Mouse (Mus musculus) T-helper 1 cell (primary cell): ENCODE data around the gene Pwwp2b.

ENCODE experiments used
- in situ Hi-C: fragments of 300-600 bp; cut with MboI, MseI; formaldehyde crosslinking; loops from one replicate; pipeline ENCODE4 v1.15.1; 2025; ENCODE audit warnings: high pct_unique_total_duplicates

The Pwwp2b gene

DNA sequence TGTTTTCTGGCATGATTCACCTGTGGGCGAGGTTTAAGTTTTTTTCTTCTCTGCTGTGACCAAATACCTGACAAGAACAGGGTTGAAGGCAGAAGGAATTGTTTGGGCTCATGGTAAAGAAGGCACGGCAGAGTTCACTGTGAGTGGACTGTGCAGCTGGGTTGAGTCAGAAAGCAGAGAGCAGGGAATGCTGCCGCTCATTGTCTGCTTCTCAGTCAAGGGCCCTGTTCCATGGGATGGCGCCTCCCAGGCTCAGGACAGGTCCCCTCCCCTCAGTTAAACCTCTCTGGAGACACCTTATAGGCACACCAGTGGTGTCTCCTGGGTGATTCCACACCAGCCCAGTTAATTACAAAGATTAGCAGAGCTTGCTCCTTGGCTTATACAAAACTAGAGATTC lies 25.9 kb upstream of the Pwwp2b start:
- in situ Hi-C loops = loop anchor here (25.0 kb wide), 1 partner anchor 1785 kb away; the partner anchor contains the start of gene Glrx3

DNA sequence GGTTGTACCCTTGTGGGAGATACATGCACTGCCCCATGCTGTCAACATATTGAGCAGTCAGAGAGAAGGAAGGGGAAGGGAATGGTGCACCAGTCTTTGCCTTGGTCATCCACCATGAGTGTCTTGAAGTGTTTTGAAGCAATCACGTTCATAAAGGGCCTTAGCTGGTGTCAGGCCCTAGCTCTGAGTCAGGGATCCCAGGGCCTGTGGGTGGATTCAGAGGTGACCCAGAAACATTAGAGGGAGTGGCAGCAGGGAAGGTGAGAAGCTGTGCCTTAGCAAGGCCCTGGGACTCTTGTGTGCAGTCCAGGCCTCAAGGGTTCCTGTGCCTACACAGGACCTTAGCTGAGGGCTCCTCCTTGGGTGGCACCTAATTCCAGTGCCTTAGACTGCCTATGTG lies 24.2 kb upstream of the Pwwp2b start:
- in situ Hi-C loops = loop anchor here (25.0 kb wide), 1 partner anchor 1787 kb away; the partner anchor contains the start of gene Glrx3

DNA sequence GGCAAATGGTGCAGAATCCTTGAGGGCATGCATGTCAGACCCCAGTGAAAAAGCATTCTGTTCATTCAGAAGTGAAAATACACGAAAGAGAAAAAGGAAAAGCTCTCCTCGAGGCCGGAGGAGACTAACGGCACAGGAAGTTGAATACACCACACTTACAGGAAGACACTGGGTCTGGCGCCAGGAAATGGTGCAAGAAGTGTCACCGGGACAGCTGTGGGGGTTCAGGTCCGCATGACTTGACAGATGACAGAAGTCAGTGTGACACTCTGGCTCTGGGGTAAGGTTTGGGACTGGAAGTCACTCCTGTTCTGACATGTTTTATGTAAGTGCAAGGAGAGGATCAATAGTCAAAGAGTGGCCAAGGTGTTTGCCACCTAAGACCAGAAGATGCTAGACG lies 23.6 kb upstream of the Pwwp2b start:
- in situ Hi-C loops = loop anchor here (5.0 to 25.0 kb wide), 3 partner anchors 88 to 1787 kb away; partner anchors contain the start of gene Glrx3

DNA sequence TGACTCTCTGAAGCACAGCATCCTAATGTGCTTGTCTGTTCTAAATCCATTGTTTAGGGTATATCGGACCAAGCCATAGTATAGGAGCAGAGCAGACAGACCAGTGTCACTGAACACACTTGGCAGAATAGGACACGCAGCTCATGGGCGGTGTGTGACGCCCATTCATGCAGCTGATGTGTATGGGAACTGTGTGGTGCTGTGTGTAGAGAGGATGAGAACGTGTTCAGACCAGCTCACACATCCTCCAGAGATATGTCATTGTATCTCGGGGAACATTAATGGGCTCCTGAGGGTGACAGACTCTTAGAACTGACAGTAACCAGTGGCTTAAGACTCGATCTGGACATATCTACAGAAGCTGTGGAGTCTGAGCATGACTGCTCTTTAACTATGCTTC lies 21.9 kb upstream of the Pwwp2b start:
- in situ Hi-C loops = loop anchor here (5.0 kb wide), 2 partner anchors 86 to 251 kb away; no protein-coding TSS in a partner anchor

DNA sequence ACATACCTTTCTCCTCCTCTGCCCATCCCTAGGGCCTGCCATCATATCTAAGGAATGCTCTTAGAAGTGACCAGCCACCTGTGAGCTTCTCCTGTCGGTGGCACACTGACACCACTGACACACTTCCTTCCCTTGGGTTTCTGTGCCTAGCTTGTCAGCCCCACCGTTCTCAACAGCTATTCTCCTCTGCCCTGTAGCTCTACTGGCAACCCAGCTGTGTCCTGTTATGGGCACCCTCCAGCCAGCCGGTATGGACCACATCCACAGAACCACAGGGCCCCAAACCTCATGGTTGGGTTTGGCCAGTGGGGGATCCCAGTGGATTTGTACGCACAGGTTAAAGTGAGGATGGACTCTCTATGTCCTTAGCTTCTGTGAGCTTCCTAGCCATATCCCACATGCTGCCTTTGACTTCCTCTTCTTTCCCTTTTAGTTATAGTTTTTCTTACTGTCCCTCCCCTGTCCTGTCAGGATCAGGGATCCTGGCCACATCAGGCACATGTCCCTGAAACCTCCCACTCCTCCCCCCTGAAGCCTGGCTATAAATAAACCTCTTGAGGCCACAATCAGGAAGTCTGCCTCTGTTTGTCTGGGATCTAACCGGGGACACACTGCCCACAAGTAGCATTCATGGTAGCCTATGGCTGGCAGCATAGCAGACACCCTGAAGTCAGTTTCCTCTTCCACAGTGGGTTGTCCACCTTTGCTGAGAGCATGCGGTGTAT lies 19.7 kb upstream of the Pwwp2b start:
- in situ Hi-C loops = loop anchor here (5.0 kb wide), 2 partner anchors 84 to 249 kb away; no protein-coding TSS in a partner anchor

DNA sequence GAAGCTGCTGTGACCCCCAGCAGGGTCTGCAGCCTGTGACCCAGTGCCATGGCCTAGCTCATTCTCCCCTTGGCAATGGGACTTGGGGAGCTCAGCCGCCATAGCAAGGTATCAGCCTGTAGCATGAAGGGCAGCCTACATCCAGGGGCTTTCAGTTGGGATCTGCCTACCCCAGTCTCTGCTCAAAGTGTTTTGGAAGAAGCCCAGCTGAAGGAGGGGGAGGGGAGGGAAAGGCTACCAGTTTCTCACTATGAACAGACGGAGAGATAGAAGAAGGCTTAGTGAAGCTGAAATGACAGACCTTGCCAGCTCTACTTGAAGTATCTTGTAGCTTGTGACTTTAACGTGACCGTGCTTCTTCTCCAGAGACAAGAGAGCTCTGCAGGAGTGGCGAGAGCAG lies 18.4 kb upstream of the Pwwp2b start:
- in situ Hi-C loops = loop anchor here (5.0 kb wide), 2 partner anchors 82 to 247 kb away; no protein-coding TSS in a partner anchor

DNA sequence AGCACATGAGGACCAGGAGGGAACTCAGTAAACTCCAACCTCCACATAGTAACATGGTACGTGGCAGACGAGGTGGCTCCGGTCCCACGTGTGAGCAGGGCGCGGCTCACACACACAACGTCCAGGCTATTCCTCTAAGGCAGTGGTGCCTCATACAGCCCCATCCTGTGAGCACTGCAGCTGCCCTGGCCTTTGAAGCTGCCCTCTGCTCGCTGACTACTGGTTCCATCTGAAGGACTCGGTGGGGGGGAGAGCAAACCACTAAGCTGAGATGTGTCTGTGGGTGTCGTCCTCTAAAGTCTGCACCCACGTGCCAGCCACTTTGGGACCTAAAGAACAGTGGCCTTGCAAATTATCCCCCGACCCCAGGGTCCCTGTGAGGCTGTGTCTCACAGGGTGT lies 18.0 kb upstream of the Pwwp2b start:
- in situ Hi-C loops = no loop called here

DNA sequence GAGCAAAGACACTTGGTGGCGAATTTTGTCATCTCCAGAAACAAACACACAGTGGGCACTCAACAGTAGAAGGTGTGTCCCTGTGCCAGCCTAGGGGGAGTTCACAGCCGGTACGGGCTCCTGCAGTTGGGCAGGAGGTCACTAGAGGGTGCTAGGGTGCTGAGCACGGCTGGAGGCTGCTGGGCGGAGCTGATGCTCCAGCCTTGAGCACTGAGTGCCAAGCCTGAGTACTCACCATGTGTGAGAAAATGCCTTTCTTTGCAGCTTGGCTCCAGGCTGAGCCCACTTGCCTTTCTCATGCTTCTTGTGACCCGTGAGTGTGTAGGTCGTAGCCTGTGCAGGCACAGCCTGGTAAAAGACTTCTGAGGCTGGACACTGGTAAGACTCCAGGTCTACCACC lies 14.6 kb upstream of the Pwwp2b start:
- in situ Hi-C loops = no loop called here

DNA sequence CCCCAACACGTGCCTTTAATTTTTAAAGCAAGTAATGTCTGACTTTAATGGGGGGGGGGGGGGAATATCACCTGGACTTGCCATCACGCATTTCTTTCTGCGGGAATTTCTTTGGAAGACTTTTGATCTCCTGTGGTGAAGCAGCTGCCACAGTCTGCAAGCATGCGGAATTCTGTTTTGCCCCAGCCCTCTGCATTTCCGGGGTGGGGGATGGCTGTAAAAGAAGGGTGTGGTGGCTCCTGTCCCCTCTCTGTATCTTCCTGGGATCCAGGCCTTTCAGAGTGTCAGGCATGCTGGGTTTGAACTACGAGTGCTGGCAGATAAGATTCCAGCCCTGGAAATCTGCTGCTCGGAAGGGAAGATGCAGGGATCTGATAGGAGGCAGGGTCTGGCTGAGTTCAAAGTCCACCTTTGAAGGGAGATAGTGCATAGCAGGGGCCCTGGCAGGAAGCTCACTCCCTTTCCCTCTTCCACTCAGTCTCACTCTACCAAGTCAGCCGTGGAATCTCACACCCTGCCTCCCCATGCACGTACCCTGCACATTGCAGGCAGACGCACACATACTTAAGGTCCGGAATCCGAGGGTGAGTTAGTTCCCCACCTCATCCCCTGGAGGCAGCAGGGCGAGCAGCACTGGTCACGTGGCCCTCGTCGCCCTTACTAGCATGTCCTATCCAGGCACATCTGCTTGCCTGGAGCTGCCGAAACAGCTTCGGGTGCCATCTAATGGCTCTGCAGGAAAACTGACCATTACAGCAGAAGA lies 13.7 kb upstream of the Pwwp2b start:
- in situ Hi-C loops = no loop called here

DNA sequence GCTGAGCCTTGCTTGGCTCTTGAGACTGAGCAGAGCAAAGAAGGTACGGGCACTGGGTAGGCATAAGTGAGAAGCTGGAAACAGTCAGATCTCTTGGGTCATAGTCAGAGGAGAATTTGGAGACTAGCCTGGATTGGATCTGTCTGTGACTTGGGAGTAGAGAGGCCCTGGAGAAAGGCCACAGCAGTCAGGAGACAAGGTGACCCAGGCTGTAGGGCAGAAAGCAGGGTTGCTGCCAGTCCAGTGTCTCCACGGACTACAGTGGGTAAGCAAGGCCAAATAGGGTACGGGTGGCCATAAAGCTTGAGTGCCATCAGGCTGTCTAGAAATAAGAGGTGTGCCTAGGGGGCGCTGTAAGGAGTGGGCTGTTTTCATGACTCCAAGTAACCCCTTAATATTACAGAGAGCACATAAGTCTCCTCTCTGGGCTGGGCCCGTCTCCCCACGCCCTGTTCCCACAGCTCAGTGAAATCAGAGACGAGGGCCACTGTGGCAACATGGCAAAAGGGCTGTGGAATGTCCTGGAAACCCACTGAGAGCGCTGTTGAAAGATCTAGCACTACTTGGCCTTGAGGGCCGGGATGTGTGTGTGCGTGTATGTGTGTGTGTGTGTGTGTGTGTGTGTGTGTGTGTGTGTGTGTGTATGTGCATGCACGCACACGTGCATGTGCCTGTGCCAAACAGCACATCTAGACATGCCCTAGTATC lies 12.5 kb upstream of the Pwwp2b start:
- in situ Hi-C loops = no loop called here

DNA sequence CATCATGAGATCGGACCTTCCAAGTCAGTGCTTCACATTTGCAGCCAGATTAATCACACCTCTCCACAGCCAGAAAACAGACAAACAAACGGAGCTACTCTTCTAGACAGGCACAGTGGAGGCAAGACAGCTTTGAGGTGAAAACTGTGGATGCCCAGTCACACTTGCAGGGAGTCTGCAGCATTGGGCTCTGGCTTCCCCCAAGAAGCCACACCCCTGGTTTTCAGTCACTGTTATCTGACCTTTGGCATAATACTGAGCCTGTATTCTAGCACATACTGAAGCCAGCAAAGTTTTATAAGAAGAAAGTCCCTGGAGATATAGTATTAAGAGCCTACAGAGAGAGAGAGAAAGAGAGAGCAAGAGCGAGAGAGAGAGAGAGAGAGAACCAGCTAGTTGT lies 8.8 kb upstream of the Pwwp2b start:
- in situ Hi-C loops = no loop called here

DNA sequence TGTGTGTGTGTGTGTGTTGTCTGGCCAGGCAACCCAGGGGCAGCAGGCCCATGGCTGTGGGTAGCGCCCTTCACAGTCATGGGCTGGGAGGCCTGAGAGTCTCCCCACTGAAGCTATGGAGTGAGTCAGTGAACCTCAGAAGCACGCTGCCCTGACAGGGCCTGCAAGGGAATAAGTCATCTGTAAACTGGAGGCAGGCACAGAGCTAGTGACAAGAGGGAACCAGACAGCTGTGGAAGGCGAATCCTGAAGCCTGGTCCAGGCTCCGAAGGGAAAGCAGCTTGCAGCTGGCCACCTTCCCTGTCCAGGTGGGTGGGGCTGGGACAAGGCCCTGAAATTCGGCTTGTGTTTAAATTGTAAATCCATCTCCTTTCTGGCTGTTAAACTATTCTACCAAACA lies 2.2 kb upstream of the Pwwp2b start:
- in situ Hi-C loops = no loop called here

DNA sequence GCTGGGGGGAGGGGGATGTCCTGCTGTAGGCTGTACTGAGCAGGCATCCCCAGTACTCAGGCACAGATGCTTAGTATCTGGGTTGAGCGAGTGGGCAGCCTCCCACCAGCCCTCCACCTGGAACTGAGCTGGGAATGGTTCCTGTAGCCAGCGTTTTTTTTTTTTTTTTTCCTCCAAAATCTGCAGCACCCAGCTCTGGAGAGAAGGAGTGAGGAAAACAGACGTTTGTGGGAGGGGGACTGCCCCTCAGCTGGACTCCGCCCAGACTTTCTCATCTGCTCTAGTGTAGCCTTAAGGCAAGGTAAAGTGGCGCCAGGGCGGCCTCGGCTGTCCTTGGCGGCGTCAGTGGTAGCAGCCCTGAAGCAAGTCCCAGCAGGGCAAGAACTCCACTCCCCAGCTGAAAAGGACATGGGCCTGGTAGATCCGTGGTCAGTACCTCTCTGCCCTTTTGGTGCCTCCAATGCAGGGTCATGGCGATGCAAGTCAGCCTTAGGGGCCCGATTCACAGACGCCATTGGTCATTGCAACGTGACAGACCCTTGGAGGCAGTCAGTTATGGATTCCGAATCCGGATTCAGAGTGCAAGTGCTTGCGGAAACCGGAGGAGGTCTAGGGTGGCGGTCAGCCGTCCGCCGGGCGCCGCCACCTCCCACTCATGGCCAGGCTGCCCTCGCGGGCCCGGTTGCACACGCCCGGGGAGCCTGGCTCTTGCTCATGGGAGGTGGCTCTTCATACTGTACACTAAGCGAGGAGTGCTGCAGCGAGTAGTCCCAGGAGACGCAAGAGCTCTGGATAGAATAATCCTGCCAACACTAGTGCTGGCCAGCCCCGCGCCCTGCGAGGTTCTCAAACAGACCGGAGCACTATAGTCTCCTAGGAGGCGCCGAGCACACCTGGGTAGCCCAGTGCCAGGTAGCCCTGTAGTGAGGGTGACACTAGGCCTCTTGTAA lies 1.1 kb upstream of the Pwwp2b start:
- in situ Hi-C loops = no loop called here

DNA sequence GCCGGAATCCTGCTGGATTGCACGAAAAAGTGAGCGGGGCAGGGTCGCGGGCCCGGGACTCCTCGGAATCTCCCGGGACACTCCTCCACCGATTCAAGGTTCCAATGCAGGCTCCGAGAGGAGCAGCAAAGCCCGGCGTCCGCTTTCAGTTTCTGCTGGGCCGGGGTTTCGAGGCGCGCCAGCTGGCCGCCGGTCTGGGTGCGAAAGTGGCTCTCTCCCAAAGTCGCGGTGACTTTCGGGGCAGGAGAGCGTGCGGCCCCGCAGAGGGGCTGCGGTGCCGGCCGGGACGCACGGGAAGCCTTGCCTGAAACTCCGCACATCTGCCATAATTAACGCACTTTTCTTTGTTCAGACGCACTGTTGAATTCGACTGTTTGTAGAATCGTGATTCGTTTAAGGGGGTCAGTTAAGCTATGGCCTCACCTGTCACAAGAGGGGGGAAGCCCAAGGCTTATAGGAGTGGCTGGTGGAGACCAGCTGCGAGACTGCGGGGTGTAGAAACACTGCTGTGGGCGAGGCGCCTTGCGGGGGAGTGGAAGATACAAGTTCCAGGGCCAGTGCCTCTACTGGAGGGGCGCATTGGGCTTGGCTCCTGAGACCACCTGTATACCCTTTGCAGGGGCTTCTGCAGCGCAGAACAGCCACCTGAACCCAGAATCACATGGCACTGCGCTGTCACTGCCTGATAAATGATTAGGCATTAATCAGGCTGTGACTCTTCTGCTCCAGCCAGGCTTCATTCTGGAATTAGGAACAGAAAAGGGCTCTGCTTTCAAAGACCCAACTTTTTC lies 528 bp downstream of the Pwwp2b start:
- in situ Hi-C loops = no loop called here

DNA sequence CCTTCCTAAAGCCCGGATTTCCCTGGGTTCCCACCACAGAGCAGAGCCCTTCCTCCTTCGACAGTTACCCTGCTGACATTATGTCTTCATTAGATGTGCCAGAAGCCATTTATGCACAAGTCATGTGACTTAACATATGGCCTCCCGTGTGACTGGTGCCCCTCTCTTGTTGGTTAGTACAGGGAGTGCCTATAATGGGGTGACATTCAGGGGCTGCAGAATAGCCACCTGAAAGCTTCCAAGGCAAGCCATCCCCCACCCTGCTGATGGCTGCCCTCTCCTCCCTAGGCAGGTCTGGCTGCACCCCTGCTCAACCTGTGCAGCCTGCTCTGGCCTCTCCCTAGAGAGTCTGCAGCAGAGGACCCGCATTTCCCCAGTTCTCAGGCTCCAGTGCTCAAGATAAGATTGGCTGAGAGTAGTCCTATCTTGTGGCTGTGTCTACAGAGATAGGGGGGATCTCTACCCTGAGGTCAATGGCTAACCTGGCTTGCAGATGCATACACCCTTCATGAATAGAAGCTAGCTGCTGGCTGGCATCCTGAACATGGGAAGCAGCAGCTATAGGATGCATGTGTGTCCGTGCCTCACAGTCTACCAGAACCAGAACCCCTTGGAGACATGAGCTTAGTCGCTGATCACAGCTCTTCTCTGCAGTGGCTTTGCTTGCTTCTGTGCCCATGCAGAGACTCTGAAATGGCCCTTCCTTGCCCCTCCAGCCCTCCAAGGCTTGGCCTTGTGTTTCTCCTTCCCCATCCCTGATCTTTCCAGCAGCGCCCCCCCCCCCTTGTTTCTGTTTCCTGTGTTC lies 1.3 kb downstream of the Pwwp2b start:
- in situ Hi-C loops = no loop called here

DNA sequence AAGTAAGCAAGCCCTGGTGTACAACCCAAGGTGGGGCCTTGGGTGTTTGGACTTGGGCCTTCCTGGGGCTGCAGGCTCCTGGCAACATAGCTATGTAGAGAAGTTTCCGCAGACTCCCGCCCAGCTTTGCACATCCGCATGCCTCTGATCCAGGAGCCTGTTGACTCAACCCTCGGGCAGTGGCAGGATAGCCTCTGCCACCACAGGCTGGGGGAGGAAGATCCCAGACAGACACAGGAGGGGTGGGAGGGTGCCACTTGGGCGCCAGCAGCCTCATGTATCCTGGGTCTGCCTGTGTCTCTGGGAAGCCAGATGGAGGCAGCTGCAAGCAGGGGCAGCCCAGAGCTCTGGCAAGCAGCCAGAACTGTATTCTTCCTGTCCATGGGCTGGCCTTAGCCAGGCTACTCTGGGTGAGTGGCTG lies 3.6 kb downstream of the Pwwp2b start:
- in situ Hi-C loops = no loop called here

DNA sequence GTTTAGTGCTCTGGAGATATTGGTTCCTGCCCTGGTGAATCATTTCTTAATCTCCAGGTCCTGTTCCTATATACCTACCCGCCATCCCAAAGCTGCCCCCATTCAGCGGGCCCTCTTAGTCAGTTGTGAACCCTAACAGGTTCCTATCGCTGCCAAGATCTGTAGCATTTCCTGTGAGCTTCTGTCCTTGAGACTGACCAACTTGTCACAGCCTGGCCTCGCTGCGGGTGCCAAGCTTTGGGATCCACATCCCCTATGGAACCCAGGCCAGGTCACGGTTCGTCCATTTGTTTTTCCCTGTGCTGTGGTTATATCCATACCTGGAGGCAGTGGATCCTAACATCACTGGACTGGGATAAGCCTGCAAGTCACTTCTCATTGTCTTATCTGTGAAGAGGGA lies 4.3 kb downstream of the Pwwp2b start:
- in situ Hi-C loops = no loop called here

DNA sequence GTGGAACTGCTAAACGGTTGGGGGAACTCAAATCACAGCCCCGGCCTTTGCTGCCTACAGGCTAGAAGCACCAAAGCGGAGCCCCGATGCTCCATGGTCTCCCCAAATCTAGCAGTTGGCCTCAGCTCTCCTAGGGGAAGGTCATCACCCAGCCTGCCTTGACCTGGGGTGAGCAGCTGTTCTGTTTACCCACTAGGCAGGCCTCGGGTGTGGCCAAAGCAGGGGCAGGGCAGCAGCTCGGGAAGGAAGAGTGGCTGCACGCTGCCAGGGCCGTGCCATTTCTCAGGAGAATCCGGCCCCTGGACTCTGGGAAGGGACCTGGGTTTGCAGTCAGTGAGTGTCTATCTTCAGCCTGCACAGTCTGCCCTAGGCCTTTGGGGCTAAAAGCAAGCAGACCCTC lies 4.7 kb downstream of the Pwwp2b start:
- in situ Hi-C loops = no loop called here

DNA sequence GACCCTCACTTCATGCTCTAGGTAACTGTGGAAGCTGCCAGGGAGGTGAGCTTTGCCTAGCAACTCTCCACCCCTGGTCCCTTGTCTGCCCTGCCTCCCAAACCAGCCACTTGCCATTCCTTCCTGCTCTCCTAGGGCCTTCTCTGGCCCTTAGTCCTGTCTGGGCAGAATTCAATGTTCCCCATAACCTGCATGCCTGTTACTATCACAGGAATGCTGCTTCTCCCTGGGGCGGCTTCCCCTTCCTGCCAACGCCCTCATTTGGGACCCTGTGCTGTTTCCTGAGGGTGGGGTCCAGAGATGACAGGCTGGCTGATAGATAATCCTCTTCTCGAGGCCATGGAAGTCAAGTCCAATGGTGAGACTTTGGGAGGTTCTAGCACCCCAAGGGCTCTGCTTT lies 5.2 kb downstream of the Pwwp2b start:
- in situ Hi-C loops = no loop called here
